Mouse (Mus musculus) liver, adult 2 months (tissue): ENCODE results near the gene Cdca5. TPM values are rescaled to one million over a fixed set of nuclear protein-coding genes. Genes with fewer than 3 reads are reported as not detected.
"Not testable (repeated sequence)": the region's sequence is repeated elsewhere in the genome, so short reads cannot be mapped to it uniquely, and the experiment has no call there.

Experiments used
- DNase-seq: peaks from one replicate; pipeline ENCODE4 v3.0.0-alpha.2; 2011; ENCODE audit warnings: low read depth, low spot score; ENCODE audit errors: extremely low read depth
- H3K27ac ChIP-seq: fragments of 200-500 bp; replicated peaks from 2 replicates; pipeline ENCODE4 v1.5.1; 2012; ENCODE audit warnings: low read depth, mild to moderate bottlenecking, control low read depth, inconsistent platforms, low read length; ENCODE audit not compliant: insufficient read depth
- H3K27me3 ChIP-seq: fragments of 200-500 bp; 2 replicates; pipeline ENCODE4 v1.6.1; 2012; ENCODE audit warnings: mild to moderate bottlenecking, moderate library complexity, low read length, inconsistent platforms; ENCODE audit not compliant: control insufficient read depth, insufficient read depth
- H3K36me3 ChIP-seq: fragments of 200-500 bp; 2 replicates; pipeline ENCODE4 v1.6.1; 2012; ENCODE audit warnings: low read length, inconsistent platforms; ENCODE audit not compliant: control insufficient read depth, insufficient read depth
- H3K4me1 ChIP-seq: fragments of 200-500 bp; 2 replicates; pipeline ENCODE4 v1.6.1; 2011; ENCODE audit warnings: low read length; ENCODE audit not compliant: control insufficient read depth, insufficient read depth
- H3K4me3 ChIP-seq: fragments of 200-500 bp; 2 replicates; pipeline ENCODE4 v1.5.1; 2011; ENCODE audit warnings: low read depth, mild to moderate bottlenecking, control low read depth, low read length, moderate library complexity; ENCODE audit not compliant: insufficient read depth
- H3K79me2 ChIP-seq: fragments of 200-500 bp; 2 replicates; pipeline ENCODE4 v1.6.1; 2012; ENCODE audit warnings: inconsistent platforms, mild to moderate bottlenecking, low read length, moderate library complexity; ENCODE audit not compliant: control insufficient read depth, insufficient read depth
- H3K9ac ChIP-seq: fragments of 200-500 bp; 2 replicates; pipeline ENCODE4 v1.6.1; 2012; ENCODE audit warnings: low read depth, mild to moderate bottlenecking, control low read depth, inconsistent platforms, low read length
- CTCF ChIP-seq: fragments of 200-500 bp; IDR thresholded peaks from 2 replicates; pipeline ENCODE4 v1.5.1; 2011; ENCODE audit warnings: low read depth, low read length, control low read depth
- POLR2A ChIP-seq: fragments of 200-500 bp; IDR thresholded peaks from 2 replicates; pipeline ENCODE4 v1.6.1; 2011; ENCODE audit warnings: low read length, control low read depth; ENCODE audit not compliant: insufficient read depth; ENCODE audit errors: extremely low read depth
- WGBS: fragments of 180-500 bp; shearing (Covaris S2); methylation state at CpG from one replicate; pipeline ENCODE4 v1.1.7; 2018; 5-methylcytosine and 5-hydroxymethylcytosine counted together
- polyA plus RNA-seq: library from polyadenylated mRNA; depleted of rRNA; stranded (reverse); fragments of >200 nt; gene quantifications from 2 replicates; pipeline ENCODE4 v1.2.3, GENCODE M21; 2012
- total RNA-seq: library from RNA; depleted of rRNA; stranded (reverse); fragments of >200 nt; gene quantifications from 2 replicates; pipeline ENCODE4 v1.2.3, GENCODE M21; 2014

Gene Cdca5
- total and polyA plus RNA-seq, 2 experiments: 0.18 to 0.28 TPM

- no peak for DNase-seq
- Histone ChIP-seq H3K79me2 (no peaks in the 10 kb centered on the region), H3K27me3 (no peaks in the 10 kb centered on the region), H3K9ac (no peak overlapping the region), H3K4me3 (no peak overlapping the region), H3K27ac (no peak overlapping the region), H3K4me1 (no peaks in the 10 kb centered on the region), H3K36me3 (peaks cover 2% of the 10 kb centered on the region; the same call in 1 of the 2 replicates)
- TF ChIP-seq POLR2A (no peak), CTCF (no peak)
- WGBS: 82% methylated on average over 7 of the region's 7 CpGs
Observed at GRCm38 (mm10) chr19:6132171-6132827, 47.5 kb downstream of the Cdca5 start.

GRCm38 (mm10) chr19:6133197-6133596 is 48.4 kb downstream of the Cdca5 start:
- 42% methylated on average over 1 of the region's 1 CpGs for WGBS
- H3K27ac ChIP-seq, DNase-seq, H3K27me3 ChIP-seq, H3K36me3 ChIP-seq, H3K79me2 ChIP-seq, H3K4me1 ChIP-seq, H3K9ac ChIP-seq, H3K4me3 ChIP-seq: not testable (repeated sequence)

GRCm38 (mm10) chr19:6136397-6136796 is 51.6 kb downstream of the Cdca5 start:
- no peak overlapping the region for H3K4me3 ChIP-seq
- TF ChIP-seq POLR2A (no peak), CTCF (no peak)
- DNase-seq: no peak
- no peak overlapping the region for H3K9ac ChIP-seq
- H3K36me3 ChIP-seq: peaks cover 2% of the 10 kb centered on the region; the same call in 1 of the 2 replicates
- H3K4me1 ChIP-seq: no peaks in the 10 kb centered on the region
- H3K79me2 ChIP-seq: no peaks in the 10 kb centered on the region
- H3K27ac ChIP-seq: no peak overlapping the region
- H3K27me3 ChIP-seq: no peaks in the 10 kb centered on the region
- 77% methylated on average over 3 of the region's 3 CpGs for WGBS

- peaks cover 2% of the 10 kb centered on the region; the same call in 1 of the 2 replicates for H3K36me3 ChIP-seq
- no peaks in the 10 kb centered on the region for H3K27me3 ChIP-seq
- no peaks in the 10 kb centered on the region for H3K79me2 ChIP-seq
- H3K4me1 ChIP-seq: no peaks in the 10 kb centered on the region
- no peak for TF ChIP-seq CTCF
- TF ChIP-seq POLR2A: no peak
- 95% methylated on average over 6 of the region's 6 CpGs for WGBS
- no peak overlapping the region for H3K27ac ChIP-seq
- no peak overlapping the region for H3K9ac ChIP-seq
- no peak overlapping the region for H3K4me3 ChIP-seq
- DNase-seq: no peak
Observed at GRCm38 (mm10) chr19:6139701-6140100, 54.9 kb downstream of the Cdca5 start.

- Histone ChIP-seq H3K4me3 (peak overlapping the region; percentile 90), H3K36me3 (peaks cover 2% of the 10 kb centered on the region; the same call in 1 of the 2 replicates), H3K27ac (peak overlapping the region; percentile 77), H3K4me1 (no peaks in the 10 kb centered on the region), H3K27me3 (no peaks in the 10 kb centered on the region), H3K9ac (peak overlapping the region; percentile 97), H3K79me2 (no peaks in the 10 kb centered on the region)
- WGBS: 3% methylated on average over 16 of the region's 16 CpGs
- peak; percentile 59 for DNase-seq
- no peak for TF ChIP-seq POLR2A
- TF ChIP-seq CTCF: no peak
Observed at GRCm38 (mm10) chr19:6140374-6140677, 55.5 kb downstream of the Cdca5 start.

- H3K4me3 ChIP-seq: peak within 1 kb of the TSS; percentile 90
- TF ChIP-seq CTCF: peak; percentile 82
- TF ChIP-seq POLR2A: no peak
- no peaks in the 10 kb centered on the region for H3K4me1 ChIP-seq
- no peaks in the 10 kb centered on the region for H3K79me2 ChIP-seq
- H3K27me3 ChIP-seq: no peaks in the 10 kb centered on the region
- under 1% methylated on average over 66 of the region's 68 CpGs for WGBS
- no peaks in the 10 kb centered on the region for H3K36me3 ChIP-seq
- H3K9ac ChIP-seq: peak within 1 kb of the TSS; percentile 97
- H3K27ac ChIP-seq: peak within 1 kb of the TSS; percentile 83
- peak; percentile 81 for DNase-seq
Observed at GRCm38 (mm10) chr19:6140678-6141393, 56.1 kb downstream of the Cdca5 start, which contains the start of gene Batf2. Gene Batf2, plus strand, starts transcription at chr19:6140983.
